Mouse (Mus musculus): ENCODE measurements around the gene Trf. TPM values are rescaled to one million over a fixed set of nuclear protein-coding genes. Genes with fewer than 3 reads are reported as not detected.
A peak's percentile ranks its signal among the peaks of the same experiment; 100 is the strongest.

Trf gene
- 142 and 201 TPM in 2 replicates for total RNA-seq (2015; ENCODE audit: low replicate concordance)
- 49.4 and 54.1 TPM in 2 replicates for total RNA-seq (2017; ENCODE audit: low replicate concordance)

GRCm38 (mm10) chr9:103230151-103230951 lies at the start of gene Trf, which contains the start of gene Gm20425:
Gene Trf, minus strand, starts transcription at chr9:103230444.
Gene Gm20425, minus strand, starts transcription at chr9:103230307.
- no peak for ATAC-seq (replicated peaks; ENCODE audit: low FRiP score, poor library complexity, severe bottlenecking)

GRCm38 (mm10) chr9:103276876-103277275 lies 46.6 kb upstream of the Trf start:
- ATAC-seq (replicated peaks; ENCODE audit: low FRiP score, poor library complexity, severe bottlenecking), result no peak

GRCm38 (mm10) chr9:103275676-103276075 lies 45.4 kb upstream of the Trf start:
- ATAC-seq (replicated peaks; ENCODE audit: low FRiP score, poor library complexity, severe bottlenecking), result no peak

- no peak for ATAC-seq (replicated peaks; ENCODE audit: low FRiP score, poor library complexity, severe bottlenecking)
Measured at GRCm38 (mm10) chr9:103274819-103275218, 44.6 kb upstream of the Trf start.

GRCm38 (mm10) chr9:103271104-103271503 lies 40.9 kb upstream of the Trf start:
- no peak for ATAC-seq (replicated peaks; ENCODE audit: low FRiP score, poor library complexity, severe bottlenecking)

GRCm38 (mm10) chr9:103265778-103266177 lies 35.5 kb upstream of the Trf start:
- ATAC-seq (replicated peaks; ENCODE audit: low FRiP score, poor library complexity, severe bottlenecking), result no peak

GRCm38 (mm10) chr9:103252906-103253305 lies 22.7 kb upstream of the Trf start:
- ATAC-seq (replicated peaks; ENCODE audit: low FRiP score, poor library complexity, severe bottlenecking), result no peak

GRCm38 (mm10) chr9:103248618-103249017 lies 18.4 kb upstream of the Trf start:
- ATAC-seq (replicated peaks; ENCODE audit: low FRiP score, poor library complexity, severe bottlenecking), result no peak

GRCm38 (mm10) chr9:103246526-103247168 lies 16.4 kb upstream of the Trf start:
- ATAC-seq (replicated peaks; ENCODE audit: low FRiP score, poor library complexity, severe bottlenecking), result peak; percentile 63; the same call in 1 of the 2 replicates

GRCm38 (mm10) chr9:103243640-103244039 lies 13.4 kb upstream of the Trf start:
- no peak for ATAC-seq (replicated peaks; ENCODE audit: low FRiP score, poor library complexity, severe bottlenecking)

GRCm38 (mm10) chr9:103241206-103241605 lies 11.0 kb upstream of the Trf start:
- ATAC-seq (replicated peaks; ENCODE audit: low FRiP score, poor library complexity, severe bottlenecking), result no peak

- no peak for ATAC-seq (replicated peaks; ENCODE audit: low FRiP score, poor library complexity, severe bottlenecking)
Measured at GRCm38 (mm10) chr9:103239471-103239870, 9.2 kb upstream of the Trf start.

- ATAC-seq (replicated peaks; ENCODE audit: low FRiP score, poor library complexity, severe bottlenecking), result no peak
Measured at GRCm38 (mm10) chr9:103234565-103235165, 4.4 kb upstream of the Trf start.

GRCm38 (mm10) chr9:103234059-103234458 lies 3.8 kb upstream of the Trf start:
- ATAC-seq (replicated peaks; ENCODE audit: low FRiP score, poor library complexity, severe bottlenecking), result no peak

GRCm38 (mm10) chr9:103233006-103233395 lies 2.8 kb upstream of the Trf start:
- ATAC-seq (replicated peaks; ENCODE audit: low FRiP score, poor library complexity, severe bottlenecking), result no peak

GRCm38 (mm10) chr9:103232232-103233005 lies 2.2 kb upstream of the Trf start:
- ATAC-seq (replicated peaks; ENCODE audit: low FRiP score, poor library complexity, severe bottlenecking), result no peak

GRCm38 (mm10) chr9:103229037-103229867 lies 992 bp downstream of the Trf start:
- no peak for ATAC-seq (replicated peaks; ENCODE audit: low FRiP score, poor library complexity, severe bottlenecking)

- no peak for ATAC-seq (replicated peaks; ENCODE audit: low FRiP score, poor library complexity, severe bottlenecking)
Measured at GRCm38 (mm10) chr9:103228370-103229003, 1.8 kb downstream of the Trf start.

- ATAC-seq (replicated peaks; ENCODE audit: low FRiP score, poor library complexity, severe bottlenecking), result no peak
Measured at GRCm38 (mm10) chr9:103227760-103228159, 2.5 kb downstream of the Trf start.
